Mouse (Mus musculus) ES-E14 (cell line): ENCODE data around the gene Usp49. TPM values are rescaled to one million over a fixed set of nuclear protein-coding genes. Genes with fewer than 3 reads are reported as not detected.

Experiments
- DNase-seq: peaks from one replicate; pipeline ENCODE4 v3.0.0-alpha.2; 2013; ENCODE audit warnings: low read depth, low spot score
- H3K27ac ChIP-seq: 2 replicates; pipeline ENCODE4 v1.5.1; 2012; ENCODE audit warnings: low read depth, mild to moderate bottlenecking, low read length, moderate library complexity, mixed read lengths; ENCODE audit not compliant: poor library complexity, insufficient read depth, severe bottlenecking
- H3K36me3 ChIP-seq: 2 replicates; pipeline ENCODE4 v1.6.1; 2012; ENCODE audit warnings: mild to moderate bottlenecking, low read length, moderate library complexity, mixed read lengths; ENCODE audit not compliant: control insufficient read depth, poor library complexity, insufficient read depth, severe bottlenecking
- H3K4me1 ChIP-seq, 2 experiments: fragments of 150-350 bp in 1 of 2; sonication (generic) in 1 of 2; 2 replicates each; pipeline ENCODE4 v1.6.1; 2012; ENCODE audit warnings: low read length in 2 of 2, mild to moderate bottlenecking in 1 of 2, mixed read lengths in 1 of 2; ENCODE audit not compliant: control insufficient read depth in 2 of 2, insufficient read depth in 2 of 2, poor library complexity in 1 of 2
- H3K4me3 ChIP-seq, 2 experiments: fragments of 150-350 bp in 1 of 2; sonication (generic) in 1 of 2; 2 replicates each; pipeline ENCODE4 v1.5.1; 2012; ENCODE audit warnings: low read length in 2 of 2, low read depth in 1 of 2, mild to moderate bottlenecking in 1 of 2, mixed read lengths in 1 of 2; ENCODE audit not compliant: insufficient read depth in 1 of 2, poor library complexity in 1 of 2, severe bottlenecking in 1 of 2
- H3K9ac ChIP-seq: 2 replicates; pipeline ENCODE4 v1.6.1; 2012; ENCODE audit warnings: low read depth, mild to moderate bottlenecking, low read length, mixed read lengths; ENCODE audit not compliant: poor library complexity, insufficient read depth, severe bottlenecking
- H3K9me3 ChIP-seq: fragments of 150-350 bp; sonication (generic); 2 replicates; pipeline ENCODE4 v1.6.1; 2012; ENCODE audit warnings: low read depth, mild to moderate bottlenecking, low read length; ENCODE audit not compliant: control insufficient read depth, insufficient read depth
- CHD2 ChIP-seq: IDR thresholded peaks from 2 replicates; pipeline ENCODE4 v1.6.1; 2014; ENCODE audit warnings: mild to moderate bottlenecking, low read depth, low read length, inconsistent platforms
- HCFC1 ChIP-seq: IDR thresholded peaks from 2 replicates; pipeline ENCODE4 v1.6.1; 2012; ENCODE audit warnings: low read length, inconsistent platforms, borderline replicate concordance; ENCODE audit not compliant: insufficient read depth
- MAFK ChIP-seq: IDR thresholded peaks from 2 replicates; pipeline ENCODE4 v1.6.1; 2014; ENCODE audit warnings: mild to moderate bottlenecking, low read depth, low read length, inconsistent platforms; ENCODE audit not compliant: insufficient read depth
- ZC3H11A ChIP-seq: IDR thresholded peaks from 2 replicates; pipeline ENCODE4 v1.6.1; 2012; ENCODE audit warnings: low read depth, mild to moderate bottlenecking, inconsistent platforms, low read length, borderline replicate concordance
- ZNF384 ChIP-seq: IDR thresholded peaks from 2 replicates; pipeline ENCODE4 v1.6.1; 2012; ENCODE audit warnings: low read depth, low read length, inconsistent platforms
- in situ Hi-C, 2 experiments: fragments of 600-800 bp; cut with MboI; formaldehyde crosslinking; loops; one replicate each; pipeline ENCODE4 v1.15.1; 2025; ENCODE audit warnings: low sequenced_read_pairs in 2 of 2, inconsistent platforms in 1 of 2; ENCODE audit not compliant: unreplicated experiment in 2 of 2
- total RNA-seq: library from RNA; depleted of rRNA; stranded (reverse); fragments of 300-350 nt; gene quantifications from 2 replicates; pipeline ENCODE4 v1.2.3, GENCODE M21; 2012; rRNA removed

Gene Usp49
- total RNA-seq, 1 experiment = 10.0 TPM

- Histone ChIP-seq H3K36me3 (no peaks in the 10 kb centered on the region), H3K9ac (no peak overlapping the region), H3K4me1 (peaks cover 0 to 58% of the 10 kb centered on the region in 2 experiments; a peak in 3 of 4 replicates), H3K9me3 (no peaks in the 10 kb centered on the region), H3K4me3 (peak overlapping the region; percentile 3 to 13; a peak in 2 of 4 replicates), H3K27ac (no peak overlapping the region)
- TF ChIP-seq CHD2 = no peak
- no peak for TF ChIP-seq MAFK
- TF ChIP-seq ZC3H11A = no peak
- no peak for TF ChIP-seq ZNF384
- no peak for TF ChIP-seq HCFC1
- in situ Hi-C loops = no loop called here
- DNase-seq = no peak
Observed at GRCm38 (mm10) chr17:47730633-47731575, 100.4 kb downstream of the Usp49 start.

DNA sequence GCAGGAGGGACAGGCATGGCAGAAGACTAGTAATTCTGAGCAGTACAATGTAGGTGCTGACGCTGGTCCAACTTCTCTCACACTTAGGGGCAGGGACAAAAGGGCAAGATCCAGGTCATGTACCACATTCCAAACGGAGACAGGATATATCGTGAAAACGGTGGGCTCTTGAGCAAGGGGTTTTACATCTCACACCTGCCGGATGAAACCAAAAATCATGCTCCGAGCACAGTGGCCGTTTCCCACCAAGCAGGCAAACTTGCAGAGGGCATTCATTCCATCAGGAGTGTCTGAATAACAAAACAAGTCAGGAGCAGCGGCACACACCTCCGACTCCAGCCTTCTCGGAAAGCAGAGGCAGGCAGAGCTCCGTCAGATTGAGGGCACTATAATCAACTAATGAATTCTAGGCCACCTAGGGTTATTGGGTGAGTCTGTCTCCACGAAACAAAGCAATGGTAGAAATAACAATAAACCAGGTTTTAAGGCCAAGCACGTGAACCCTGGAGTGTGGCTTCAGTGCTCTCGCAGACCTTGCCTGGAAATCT lies 105.1 kb downstream of the Usp49 start:
- peaks cover 5 to 48% of the 10 kb centered on the region in 2 experiments for H3K4me1 ChIP-seq
- DNase-seq = no peak
- no peak for TF ChIP-seq CHD2
- no peak for TF ChIP-seq MAFK
- TF ChIP-seq HCFC1 = no peak
- no peak for TF ChIP-seq ZC3H11A
- TF ChIP-seq ZNF384 = no peak
- in situ Hi-C loops = no loop called here
- H3K9ac ChIP-seq = no peak overlapping the region; the same call in 1 of the 2 replicates
- no peaks in the 10 kb centered on the region for H3K9me3 ChIP-seq
- no peak overlapping the region for H3K4me3 ChIP-seq
- peak overlapping the region; percentile 67 for H3K27ac ChIP-seq
- H3K36me3 ChIP-seq = no peaks in the 10 kb centered on the region

Other genes with a start within 250 kb of the Usp49 start
- gene Guca1b, start 245.3 kb upstream of the Usp49 start, total RNA-seq = not detected in 2 replicates
- gene Guca1a, start 230.1 kb upstream of the Usp49 start, total RNA-seq = 10.7 and 12.2 TPM in 2 replicates
- 1.5 and 2.2 TPM in 2 replicates for gene AI661453, start 194.1 kb upstream of the Usp49 start, total RNA-seq
- gene 1700001C19Rik, start 193.3 kb upstream of the Usp49 start, total RNA-seq = 0.85 TPM in 2 replicates
- gene Taf8, start 128.4 kb upstream of the Usp49 start, total RNA-seq = 40.0 and 58.6 TPM in 2 replicates
- gene Ccnd3, start 125.6 kb upstream of the Usp49 start, total RNA-seq = 125 and 131 TPM in 2 replicates
- gene Bysl, start 19.2 kb upstream of the Usp49 start, total RNA-seq = 51.5 and 51.8 TPM in 2 replicates
- gene Med20, start 19.1 kb upstream of the Usp49 start, total RNA-seq = 43.4 and 46.1 TPM in 2 replicates
- 4.9 and 5.4 TPM in 2 replicates for gene Gm20517, start 19.1 kb upstream of the Usp49 start, total RNA-seq
- 54.7 and 55.8 TPM in 2 replicates for gene Tomm6, start 57.7 kb downstream of the Usp49 start, total RNA-seq
- 8.4 and 15.9 TPM in 2 replicates for gene Frs3, start 58.3 kb downstream of the Usp49 start, total RNA-seq
- 0.36 and 0.37 TPM in 2 replicates for gene Gm21981, start 63.8 kb downstream of the Usp49 start, total RNA-seq
- gene Prickle4, start 64.0 kb downstream of the Usp49 start, total RNA-seq = 0.71 and 1.7 TPM in 2 replicates
- 1.7 and 3.7 TPM in 2 replicates for gene Pgc, start 96.2 kb downstream of the Usp49 start, total RNA-seq
- gene Tfeb, start 106.3 kb downstream of the Usp49 start, total RNA-seq = 21.0 and 33.0 TPM in 2 replicates
- 15.6 and 25.0 TPM in 2 replicates for gene Mdfi, start 204.0 kb downstream of the Usp49 start, total RNA-seq